Mouse (Mus musculus) Patski (cell line): ENCODE measurements around the gene Kcng3. TPM values are rescaled to one million over a fixed set of nuclear protein-coding genes. Genes with fewer than 3 reads are reported as not detected.

ENCODE experiments used
- ATAC-seq: fragments of 100-300 bp; one replicate; pipeline ENCODE4 v1.8.0; 2021
- CTCF ChIA-PET: fragments of 350-600 bp; sonication (Branson Sonifier 250); formaldehyde crosslinking; loops from one replicate; lab custom pipeline; 2022; ENCODE audit warnings: inconsistent platforms; lab: Charles Lee
- POLR2A ChIA-PET: fragments of 350-600 bp; sonication (Branson Sonifier 250); formaldehyde crosslinking; loops from one replicate; lab custom pipeline; 2022; ENCODE audit warnings: antibody characterized with exemption, inconsistent platforms; lab: Charles Lee
- DNase-seq: peaks from one replicate; pipeline ENCODE4 v3.0.0-alpha.2; 2011; ENCODE audit warnings: low read depth, low spot score
- H3K27me3 ChIP-seq: fragments of 371-371 bp; one replicate; pipeline ENCODE4 v1.5.1; 2021
- CTCF ChIP-seq: fragments of 100-300 bp; IDR thresholded peaks from one replicate; pipeline ENCODE4 v1.5.1; 2021
- in situ Hi-C: fragments of 300-500 bp; cut with MboI; formaldehyde crosslinking; loops from 3 replicates; pipeline ENCODE4 v1.11.1; 2018; ENCODE audit warnings: low pct_unique_long_range_greater_than_20kb, mixed read lengths
- polyA plus RNA-seq: library from polyadenylated mRNA; unstranded; gene quantifications from one replicate; pipeline ENCODE4 v1.2.3, GENCODE M21; 2021

Kcng3 gene
- polyA plus RNA-seq, 1 experiment from 2014 or later, result not detected

DNA sequence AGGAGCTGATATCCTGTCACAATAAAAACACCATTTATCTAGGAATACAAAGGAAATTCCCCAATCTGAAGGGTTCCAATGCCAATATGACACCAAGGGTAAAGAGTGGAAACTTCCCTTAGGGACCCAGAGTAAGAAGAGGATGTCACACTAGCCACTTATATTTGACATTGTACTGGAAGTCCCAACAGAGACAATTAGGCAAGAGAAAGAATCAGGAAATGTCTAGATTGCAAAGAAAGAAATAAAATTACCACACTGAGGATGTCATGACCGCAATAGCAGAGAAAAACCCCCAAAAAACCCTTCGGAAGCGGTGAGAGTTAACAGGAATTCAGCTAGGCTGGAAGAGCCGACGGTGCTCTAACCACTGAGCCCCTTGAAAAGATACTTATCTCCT is 51.0 kb downstream of the Kcng3 start:
- ATAC-seq (no peak), DNase-seq (no peak)
- CTCF ChIA-PET, result interaction anchor here (1.8 kb wide), 1 partner anchor 38 kb away, joined by 6 read pairs; no protein-coding TSS in a partner anchor
- POLR2A ChIA-PET, result no interaction called here
- in situ Hi-C loops, result no loop called here
- no peak for TF ChIP-seq CTCF
- H3K27me3 ChIP-seq, result peaks cover 3% of the 10 kb centered on the region

DNA sequence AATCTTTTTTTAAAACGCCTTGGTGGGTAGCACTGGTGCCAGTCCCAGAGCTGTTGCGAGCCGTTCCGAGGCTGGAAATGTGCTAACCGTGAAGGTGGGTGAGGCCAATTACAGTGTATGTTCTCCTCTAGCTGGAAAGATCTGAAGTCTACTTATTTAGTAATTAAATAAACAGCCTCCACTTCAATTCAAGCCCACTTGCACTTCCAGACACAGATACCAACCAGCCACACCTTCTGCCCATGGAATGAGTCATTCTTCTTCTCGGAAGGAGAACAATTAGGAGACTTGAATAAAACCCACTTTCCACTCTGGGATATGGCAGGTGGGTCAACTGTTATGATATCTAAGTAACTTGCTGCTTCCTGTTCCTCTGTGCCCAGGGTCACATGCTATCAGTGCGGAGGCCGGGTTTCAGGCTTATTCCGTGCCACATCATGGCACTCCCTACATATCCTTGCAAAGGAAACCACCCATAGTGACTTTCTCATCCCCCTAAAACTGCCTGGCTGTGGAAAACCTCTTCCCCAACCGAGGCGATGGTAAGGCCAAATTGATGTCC is 54.8 kb downstream of the Kcng3 start:
- in situ Hi-C loops, result no loop called here
- no peak for TF ChIP-seq CTCF
- ATAC-seq, result no peak
- ChIA-PET POLR2A (no interaction called here), CTCF (no interaction called here)
- DNase-seq, result no peak
- peaks cover 2% of the 10 kb centered on the region for H3K27me3 ChIP-seq

DNA sequence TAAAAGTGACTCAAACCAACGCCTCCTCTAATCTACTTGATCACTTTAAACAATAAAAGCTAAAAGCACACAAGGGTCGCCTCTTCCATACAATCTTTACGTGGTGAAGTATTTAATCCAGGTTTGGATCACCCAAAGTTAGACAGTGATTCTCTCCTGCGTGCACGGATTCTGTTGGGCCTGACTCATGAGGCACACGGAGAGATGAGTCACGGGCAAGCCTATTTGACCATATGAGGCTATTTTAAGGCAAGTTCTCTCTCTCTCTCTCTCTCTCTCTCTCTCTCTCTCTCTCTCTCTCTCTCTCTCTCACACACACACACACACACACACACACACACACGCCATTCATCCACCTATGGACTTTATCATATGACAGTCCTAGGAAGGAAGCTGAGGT is 57.1 kb downstream of the Kcng3 start:
- ChIA-PET POLR2A (no interaction called here), CTCF (interaction anchor here (0.9 kb wide), 1 partner anchor 9 kb away, joined by 3 read pairs; no protein-coding TSS in a partner anchor)
- TF ChIP-seq CTCF, result no peak
- DNase-seq (peak; percentile 17), ATAC-seq (peak; percentile 59)
- in situ Hi-C loops, result no loop called here
- no peaks in the 10 kb centered on the region for H3K27me3 ChIP-seq

DNA sequence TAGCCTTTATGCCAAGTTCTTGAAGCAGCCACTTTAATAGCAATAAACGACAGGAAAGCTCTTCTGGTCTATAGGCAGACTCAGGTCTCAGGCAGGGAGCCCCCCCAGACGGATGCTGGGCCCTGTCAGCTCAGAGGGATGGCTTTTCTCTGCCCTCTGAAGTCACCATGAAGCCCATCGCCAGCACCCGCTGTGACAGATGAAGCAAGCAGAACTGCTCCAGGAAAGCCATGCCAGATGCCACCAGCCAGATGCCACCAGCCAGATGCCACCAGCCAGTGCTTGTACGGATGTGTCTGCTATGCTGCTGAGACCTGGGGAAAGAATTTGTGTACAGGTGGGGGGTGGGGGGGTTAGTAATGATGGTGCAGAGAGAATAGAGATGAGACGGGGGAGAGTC is 58.6 kb downstream of the Kcng3 start:
- no peaks in the 10 kb centered on the region for H3K27me3 ChIP-seq
- ChIA-PET CTCF (no interaction called here), POLR2A (no interaction called here)
- in situ Hi-C loops, result no loop called here
- DNase-seq (no peak), ATAC-seq (no peak)
- TF ChIP-seq CTCF, result no peak

DNA sequence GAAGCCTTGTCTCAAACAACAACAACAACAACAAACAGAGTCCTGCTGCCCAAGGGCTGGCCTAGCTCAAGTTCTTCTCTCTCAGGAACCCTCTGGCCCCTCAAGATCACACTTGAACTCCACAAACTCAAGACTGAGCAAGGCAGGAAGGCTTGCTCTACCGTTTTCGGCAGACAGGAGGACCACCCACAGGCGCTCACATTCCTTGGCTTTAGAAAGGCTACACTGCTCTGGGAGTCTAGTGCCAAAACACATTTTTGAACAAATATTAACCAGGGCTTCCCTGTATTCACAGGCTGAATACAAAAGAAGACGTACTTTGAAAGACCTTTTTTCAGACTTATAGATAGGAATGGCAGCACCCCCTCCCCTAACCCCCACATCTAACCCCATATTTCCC is 59.3 kb downstream of the Kcng3 start:
- ATAC-seq, result peak; percentile 87

DNA sequence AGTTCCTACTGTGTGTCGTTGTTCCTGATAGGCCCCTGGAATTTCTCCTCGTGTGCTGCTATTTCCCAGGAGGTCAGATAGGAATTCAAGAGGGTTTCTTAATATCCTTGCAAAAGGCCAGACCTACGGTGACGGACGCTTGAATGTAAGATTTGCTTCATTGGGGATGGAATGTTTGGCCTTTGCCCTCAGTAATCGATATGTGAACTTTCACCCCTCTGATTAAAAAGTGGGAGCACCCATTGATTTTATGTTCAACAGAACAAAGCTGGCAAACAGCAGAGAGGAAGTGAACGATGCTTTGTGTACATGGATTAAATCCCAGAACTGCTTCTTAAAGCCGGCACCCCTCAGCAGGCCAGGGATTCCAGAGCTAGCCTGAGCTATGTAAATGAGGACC is 64.3 kb downstream of the Kcng3 start:
- in situ Hi-C loops, result no loop called here
- POLR2A ChIA-PET, result no interaction called here
- DNase-seq, result no peak

More for the DNA sequence above, 59.3 kb downstream of the Kcng3 start:
- H3K27me3 ChIP-seq, result no peaks in the 10 kb centered on the region
- ChIA-PET POLR2A (no interaction called here), CTCF (no interaction called here)
- TF ChIP-seq CTCF, result no peak
- in situ Hi-C loops, result no loop called here
- DNase-seq, result peak; percentile 37

DNA sequence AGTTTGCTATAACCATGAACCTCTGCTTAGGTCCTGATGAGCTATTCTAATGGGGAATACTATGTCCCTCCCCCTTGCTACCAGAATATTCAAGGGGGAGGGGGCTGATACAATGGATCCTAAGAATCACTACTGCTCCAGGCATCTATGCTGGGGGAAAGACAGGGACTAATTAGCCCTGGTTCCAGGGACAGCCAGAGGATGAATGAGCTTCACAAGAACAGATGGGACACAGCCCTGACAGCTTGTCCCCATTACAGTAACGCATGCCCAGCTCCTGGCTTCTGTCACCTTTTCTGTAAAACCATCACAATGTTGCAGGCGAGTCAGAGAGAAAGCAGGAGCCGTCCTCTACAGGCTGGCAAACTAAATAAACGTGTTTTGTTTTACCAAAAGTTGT is 66.2 kb downstream of the Kcng3 start:
- TF ChIP-seq CTCF, result no peak
- ATAC-seq, result no peak
- in situ Hi-C loops, result no loop called here
- ChIA-PET CTCF (interaction anchor here (0.7 to 1.0 kb wide), 3 partner anchors 9 to 38 kb away, joined by 3 read pairs; no protein-coding TSS in a partner anchor), POLR2A (no interaction called here)
- no peak for DNase-seq
- no peaks in the 10 kb centered on the region for H3K27me3 ChIP-seq

More for the DNA sequence above, 64.3 kb downstream of the Kcng3 start:
- TF ChIP-seq CTCF, result no peak
- CTCF ChIA-PET, result no interaction called here
- no peak for ATAC-seq
- H3K27me3 ChIP-seq, result no peaks in the 10 kb centered on the region

DNA sequence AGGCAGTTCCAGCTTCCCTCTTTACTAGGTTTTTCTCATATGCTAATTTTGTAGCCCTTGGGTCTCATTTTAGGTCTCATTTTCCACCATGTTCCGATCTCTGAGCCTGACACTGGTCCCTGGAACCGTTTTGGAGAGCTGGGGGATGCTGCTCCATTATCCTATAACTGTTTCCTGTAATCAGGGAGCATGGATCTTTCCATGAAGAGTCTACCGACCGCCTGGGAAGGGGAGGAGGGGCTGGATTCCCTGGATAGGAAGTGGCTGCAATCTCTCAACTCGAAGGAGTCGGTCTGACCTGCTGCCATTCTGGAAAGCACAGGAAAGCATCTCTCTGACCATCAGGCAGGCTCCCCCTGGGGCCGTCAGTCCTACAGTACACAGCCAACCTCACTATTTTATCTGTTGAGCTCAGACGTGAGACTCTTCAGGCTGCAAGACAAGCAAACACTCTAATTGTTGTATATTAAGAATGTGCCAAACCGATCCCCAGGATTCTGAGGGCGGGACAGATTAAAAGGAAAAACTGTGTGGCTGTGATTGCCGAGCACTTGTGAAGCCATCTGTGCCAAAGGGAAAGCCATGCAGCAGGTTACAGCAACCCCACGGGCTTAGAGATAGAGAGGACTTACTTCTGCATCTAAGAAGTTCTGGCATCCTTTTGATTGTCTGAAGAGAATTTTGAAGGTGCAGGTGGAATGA is 67.4 kb downstream of the Kcng3 start:
- no peak for DNase-seq
- CTCF ChIA-PET, result interaction anchor here (0.7 to 1.1 kb wide), 2 partner anchors 25 to 45 kb away, joined by 3 read pairs; no protein-coding TSS in a partner anchor
- POLR2A ChIA-PET, result interaction anchor here (0.6 kb wide), 2 partner anchors 61 to 491 kb away, joined by 3 read pairs; no protein-coding TSS in a partner anchor
- TF ChIP-seq CTCF, result no peak
- no peak for ATAC-seq
- in situ Hi-C loops, result no loop called here
- no peaks in the 10 kb centered on the region for H3K27me3 ChIP-seq

DNA sequence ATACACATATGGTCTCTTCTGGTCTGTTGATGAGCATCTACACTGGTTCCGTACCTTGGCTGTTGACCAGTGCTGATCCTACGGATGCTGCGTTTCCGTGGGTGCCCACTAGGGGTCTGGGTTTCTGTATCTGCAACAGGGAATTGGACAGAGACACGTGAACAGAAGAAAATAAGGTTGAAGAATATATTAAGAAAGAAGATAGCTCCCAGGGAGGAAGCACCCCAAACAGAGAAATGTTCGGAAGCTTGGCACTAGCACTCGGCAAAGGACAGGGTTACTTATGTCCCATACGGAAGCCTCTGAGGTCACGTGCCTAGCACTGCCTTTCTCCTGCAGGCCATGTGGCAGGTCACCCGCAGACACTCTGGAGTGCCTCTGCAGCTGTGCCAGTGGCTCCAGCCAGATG is 68.0 kb downstream of the Kcng3 start:
- ATAC-seq (no peak), DNase-seq (no peak)
- ChIA-PET POLR2A (no interaction called here), CTCF (interaction anchor here (0.7 to 1.1 kb wide), 3 partner anchors 15 to 45 kb away, joined by 3 read pairs; no protein-coding TSS in a partner anchor)
- in situ Hi-C loops, result no loop called here
- TF ChIP-seq CTCF, result peak; percentile 78
- H3K27me3 ChIP-seq, result no peaks in the 10 kb centered on the region

DNA sequence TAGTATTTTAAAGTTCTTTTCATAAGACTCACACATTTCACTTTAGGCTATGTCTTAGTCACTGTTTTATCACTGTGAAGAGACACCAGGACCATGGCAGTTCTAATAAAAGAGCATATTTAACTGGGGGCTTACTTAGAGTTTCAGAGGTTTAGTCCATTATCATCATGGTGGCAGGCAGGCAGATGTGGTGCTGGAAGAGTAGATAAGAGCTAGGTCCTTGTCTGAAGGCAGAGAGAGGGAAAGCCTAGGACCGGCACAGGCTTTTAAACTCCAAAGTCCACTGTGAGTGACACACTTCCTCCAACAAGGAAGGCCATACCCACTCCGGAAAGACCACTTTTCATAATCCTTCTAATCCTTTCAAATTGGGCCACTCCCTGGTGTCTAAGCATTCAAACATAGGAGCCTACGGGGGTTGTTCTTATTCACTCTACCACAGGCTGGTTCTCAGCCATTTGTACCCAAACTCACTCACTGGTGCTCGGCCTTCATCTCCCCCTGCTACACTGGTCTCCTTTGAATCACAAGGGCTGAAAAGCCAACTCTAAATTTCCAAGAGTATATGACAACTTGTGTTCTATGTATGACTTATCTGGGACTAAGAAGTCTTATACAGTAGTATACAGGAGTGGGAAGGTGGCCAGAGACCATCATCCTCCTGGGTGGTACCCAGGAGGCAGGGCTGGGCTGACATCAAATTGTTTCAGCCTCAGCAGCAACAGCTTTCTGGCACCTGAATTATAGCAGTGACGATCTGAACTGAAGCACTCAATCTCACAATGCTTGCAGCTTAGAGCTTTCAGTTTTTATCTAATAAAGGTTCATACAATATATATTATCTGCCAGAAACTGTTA is 69.3 kb downstream of the Kcng3 start:
- ChIA-PET POLR2A (no interaction called here), CTCF (no interaction called here)
- no peak for TF ChIP-seq CTCF
- in situ Hi-C loops, result no loop called here
- no peak for ATAC-seq
- no peaks in the 10 kb centered on the region for H3K27me3 ChIP-seq
- no peak for DNase-seq
